Mouse (Mus musculus) T-helper 2 cell (primary cell): ENCODE measurements around the gene Strip1.

Experiments used
- in situ Hi-C: fragments of 300-600 bp; cut with MboI, MseI; formaldehyde crosslinking; loops from one replicate; pipeline ENCODE4 v1.15.1; 2025; ENCODE audit warnings: high pct_unique_total_duplicates

The Strip1 gene

GRCm38 (mm10) chr3:107591612-107592011, 39.9 kb downstream of the Strip1 start:
- in situ Hi-C loops = no loop called here

GRCm38 (mm10) chr3:107586504-107586903, 45.0 kb downstream of the Strip1 start:
- in situ Hi-C loops = no loop called here

- in situ Hi-C loops = no loop called here
Measured at GRCm38 (mm10) chr3:107583893-107584292, 47.6 kb downstream of the Strip1 start.

GRCm38 (mm10) chr3:107582875-107583767, 48.4 kb downstream of the Strip1 start:
- in situ Hi-C loops = no loop called here

- in situ Hi-C loops = no loop called here
Measured at GRCm38 (mm10) chr3:107582130-107582874, 49.2 kb downstream of the Strip1 start.

- in situ Hi-C loops = no loop called here
Measured at GRCm38 (mm10) chr3:107581103-107582010, 50.1 kb downstream of the Strip1 start.

GRCm38 (mm10) chr3:107579466-107579865, 52.0 kb downstream of the Strip1 start:
- in situ Hi-C loops = no loop called here

- in situ Hi-C loops = no loop called here
Measured at GRCm38 (mm10) chr3:107577810-107578390, 53.6 kb downstream of the Strip1 start.

- in situ Hi-C loops = no loop called here
Measured at GRCm38 (mm10) chr3:107576807-107577206, 54.7 kb downstream of the Strip1 start.

GRCm38 (mm10) chr3:107571205-107571604, 60.3 kb downstream of the Strip1 start:
- in situ Hi-C loops = no loop called here

- in situ Hi-C loops = no loop called here
Measured at GRCm38 (mm10) chr3:107568721-107569120, 62.8 kb downstream of the Strip1 start.

GRCm38 (mm10) chr3:107567766-107568165, 63.7 kb downstream of the Strip1 start:
- in situ Hi-C loops = no loop called here

GRCm38 (mm10) chr3:107565331-107565730, 66.2 kb downstream of the Strip1 start:
- in situ Hi-C loops = no loop called here

GRCm38 (mm10) chr3:107563880-107564279, 67.6 kb downstream of the Strip1 start:
- in situ Hi-C loops = no loop called here

GRCm38 (mm10) chr3:107562591-107562990, 68.9 kb downstream of the Strip1 start:
- in situ Hi-C loops = no loop called here
